Mouse (Mus musculus) liver, embryonic 14.5 days (tissue): Measurements from ENCODE around the gene Ucp3.

ENCODE experiments used
- CTCF ChIP-seq: IDR thresholded peaks from 2 replicates; pipeline ENCODE4 v1.5.1; 2016; ENCODE audit warnings: antibody characterized with exemption, low read depth, control low read depth
- EP300 ChIP-seq: IDR thresholded peaks from 2 replicates; pipeline ENCODE4 v1.6.1; 2016; ENCODE audit warnings: antibody characterized with exemption, low read depth

- TF ChIP-seq CTCF (peak; percentile 13; the same call in 1 of the 2 replicates), EP300 (no peak)
Observed at GRCm38 (mm10) chr7:100495581-100496251, 22.9 kb downstream of the Ucp3 start.
